In genomic region chr8:128024774-128025222, GRCm38 (mm10) we compare ENCODE assay signal across 8 mouse cellular contexts.
DNase-seq lines count a peak whose midpoint lies in the region; ATAC-seq lines count a peak whose summit lies in the region.

No protein-coding gene starts in this region.

- peak; percentile 25 for DNase-seq in left cerebral cortex, postnatal 4 days
- no peak for DNase-seq in left cerebral cortex, adult 18-20 months (ENCODE audit: low spot score in 2 of 2)
- no peak for DNase-seq in yolk sac, embryonic 10.5 days (ENCODE audit: low spot score)
- no peak for DNase-seq in thymus, postnatal 25 days
- DNase-seq in spleen, adult 12 weeks (ENCODE audit: low spot score), result no peak

- peak; percentile 65 for ATAC-seq in forebrain, embryonic 16.5 days
- peak; percentile 59 for ATAC-seq in kidney, embryonic 16.5 days (ENCODE audit: low FRiP score, low TSS enrichment)
- ATAC-seq in midbrain, embryonic 13.5 days, result peak; percentile 87

- no peak overlapping the region for H3K9ac ChIP-seq in forebrain, embryonic 16.5 days (replicated peaks; ENCODE audit: low read depth, low read length)
- H3K9ac ChIP-seq in kidney, embryonic 16.5 days (replicated peaks; ENCODE audit: low read length), result no peak overlapping the region
- H3K9ac ChIP-seq in midbrain, embryonic 13.5 days (replicated peaks), result no peak overlapping the region

- no peak overlapping the region for H3K4me2 ChIP-seq in forebrain, embryonic 16.5 days (ENCODE audit: low read length)
- H3K4me2 ChIP-seq in kidney, embryonic 16.5 days (replicated peaks; ENCODE audit: low read depth, low read length), result no peak overlapping the region
- H3K4me2 ChIP-seq in midbrain, embryonic 13.5 days (replicated peaks), result no peak overlapping the region

- intact Hi-C loops in left cerebral cortex, postnatal 4 days (cut with DNase I), result no loop called here

- peak overlapping the region; percentile 60 for H3K27ac ChIP-seq in forebrain, embryonic 16.5 days (ENCODE audit: low read length)
- H3K27ac ChIP-seq in kidney, embryonic 16.5 days (ENCODE audit: low read length), result peak overlapping the region; percentile 88
- peak overlapping the region; percentile 73 for H3K27ac ChIP-seq in midbrain, embryonic 13.5 days

- H3K36me3 ChIP-seq in forebrain, embryonic 16.5 days (ENCODE audit: control insufficient read depth, insufficient read depth), result no peaks in the 10 kb centered on the region
- no peaks in the 10 kb centered on the region for H3K36me3 ChIP-seq in kidney, embryonic 16.5 days (ENCODE audit: insufficient read depth, low read length)
- no peaks in the 10 kb centered on the region for H3K36me3 ChIP-seq in midbrain, embryonic 13.5 days

- WGBS in forebrain, embryonic 16.5 days, result no CpG with 5 or more reads among the region's 2 CpGs
- 28% methylated on average over 2 of the region's 2 CpGs for WGBS in kidney, embryonic 16.5 days
- 23% methylated on average over 2 of the region's 2 CpGs for WGBS in midbrain, embryonic 13.5 days

- peaks cover 13% of the 10 kb centered on the region for H3K4me1 ChIP-seq in forebrain, embryonic 16.5 days (replicated peaks; ENCODE audit: control insufficient read depth, insufficient read depth, low read length)
- H3K4me1 ChIP-seq in kidney, embryonic 16.5 days (ENCODE audit: insufficient read depth, low read length), result peaks cover 22% of the 10 kb centered on the region
- H3K4me1 ChIP-seq in midbrain, embryonic 13.5 days (replicated peaks), result peaks cover 21% of the 10 kb centered on the region

- H3K27me3 ChIP-seq in forebrain, embryonic 16.5 days (replicated peaks; ENCODE audit: control insufficient read depth, insufficient read depth, low read length), result no peaks in the 10 kb centered on the region
- H3K27me3 ChIP-seq in kidney, embryonic 16.5 days (ENCODE audit: insufficient read depth, low read length), result no peaks in the 10 kb centered on the region
- no peaks in the 10 kb centered on the region for H3K27me3 ChIP-seq in midbrain, embryonic 13.5 days

- H3K9me3 ChIP-seq in forebrain, embryonic 16.5 days (ENCODE audit: control insufficient read depth, low read length), result no peaks in the 10 kb centered on the region
- H3K9me3 ChIP-seq in kidney, embryonic 16.5 days (ENCODE audit: low read length), result no peaks in the 10 kb centered on the region
- no peaks in the 10 kb centered on the region for H3K9me3 ChIP-seq in midbrain, embryonic 13.5 days

- H3K4me3 ChIP-seq in forebrain, embryonic 16.5 days (replicated peaks; ENCODE audit: low read length), result no peak overlapping the region
- H3K4me3 ChIP-seq in kidney, embryonic 16.5 days (ENCODE audit: low read length), result no peak overlapping the region
- H3K4me3 ChIP-seq in midbrain, embryonic 13.5 days (replicated peaks), result no peak overlapping the region
